Mouse (Mus musculus): ENCODE data around the gene Rev3l. TPM values are rescaled to one million over a fixed set of nuclear protein-coding genes. Genes with fewer than 3 reads are reported as not detected.

The Rev3l gene
- polyA plus RNA-seq, 1 experiment from 2014 or later, result 38.3 TPM

DNA sequence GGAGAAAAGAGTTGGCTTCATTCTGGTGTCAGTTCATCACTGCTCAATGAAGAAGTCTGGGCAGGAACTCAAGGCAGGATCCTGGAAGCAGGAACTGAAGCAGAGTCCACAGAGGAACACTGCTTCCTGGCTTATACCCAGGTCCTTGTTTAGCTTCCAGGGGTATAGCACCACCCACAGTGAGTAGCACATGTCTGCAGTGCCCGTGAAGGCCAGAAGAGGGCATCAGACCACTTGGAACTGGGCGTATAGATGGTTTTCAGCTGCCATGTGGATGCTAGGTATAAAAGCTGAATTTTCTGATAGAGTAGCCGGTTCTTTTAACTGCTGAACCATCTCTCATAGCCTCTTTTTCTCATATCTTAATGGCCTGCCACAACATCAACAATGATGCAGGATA lies 79.6 kb downstream of the Rev3l start:
- Histone ChIP-seq H3K9ac (no peak overlapping the region), H3K4me1 (replicated peaks) (no peaks in the 10 kb centered on the region), H3K36me3 (peaks cover 47% of the 10 kb centered on the region), H3K27me3 (no peaks in the 10 kb centered on the region), H3K4me2 (no peak overlapping the region), H3K4me3 (no peak overlapping the region), H3K9me3 (no peaks in the 10 kb centered on the region), H3K27ac (replicated peaks) (no peak overlapping the region)
- 70% methylated on average over 3 of the region's 3 CpGs for WGBS
- ATAC-seq (ENCODE audit: low FRiP score, low read depth), result no peak

DNA sequence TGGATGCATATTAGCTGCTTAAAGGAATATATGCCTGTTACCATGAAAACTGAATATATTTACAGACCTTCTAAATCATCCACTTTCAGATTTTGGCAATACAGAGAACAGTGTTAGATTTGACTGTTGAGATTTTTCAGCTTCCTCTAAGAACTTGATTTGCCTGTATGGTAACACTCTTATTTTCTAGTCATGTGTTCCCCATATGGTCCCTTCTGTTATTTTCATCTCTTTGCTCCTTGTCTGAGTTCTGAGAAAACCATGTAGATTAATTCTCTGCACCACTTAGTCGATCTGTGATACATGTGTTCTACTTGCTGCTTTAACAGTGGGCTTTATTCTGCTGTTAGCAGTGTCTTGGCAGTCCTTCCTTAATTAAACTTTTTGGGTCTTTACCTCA lies 110.7 kb downstream of the Rev3l start:
- ATAC-seq (ENCODE audit: low FRiP score, low read depth), result no peak
- Histone ChIP-seq H3K36me3 (peaks cover 57% of the 10 kb centered on the region), H3K4me1 (replicated peaks) (no peaks in the 10 kb centered on the region), H3K27ac (replicated peaks) (no peak overlapping the region), H3K4me3 (no peak overlapping the region), H3K4me2 (no peak overlapping the region), H3K27me3 (no peaks in the 10 kb centered on the region), H3K9me3 (no peaks in the 10 kb centered on the region), H3K9ac (no peak overlapping the region)
- WGBS, result 93% methylated on average over 1 of the region's 1 CpGs

DNA sequence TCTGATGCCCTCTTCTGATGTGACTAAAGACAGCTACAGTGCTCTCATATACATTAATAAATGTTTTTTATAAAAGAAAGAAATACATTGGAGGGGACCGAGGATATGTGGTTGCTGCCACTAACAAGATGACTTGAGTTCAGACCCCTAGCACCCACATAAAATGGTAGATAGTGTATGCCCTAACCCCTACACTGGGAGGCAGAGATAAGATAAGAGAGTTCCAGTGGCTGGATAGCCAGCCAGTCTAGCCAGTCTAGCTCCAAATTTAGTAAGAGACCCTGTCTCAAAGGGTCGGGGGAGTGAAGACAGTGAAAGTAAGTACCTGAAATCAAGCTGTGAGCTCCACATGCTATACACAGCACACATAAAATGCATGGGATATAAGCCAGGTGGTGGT lies 133.6 kb downstream of the Rev3l start:
- Histone ChIP-seq H3K27me3 (no peaks in the 10 kb centered on the region), H3K9ac (no peak overlapping the region), H3K4me1 (replicated peaks) (no peaks in the 10 kb centered on the region), H3K4me2 (no peak overlapping the region), H3K36me3 (peaks cover 65% of the 10 kb centered on the region), H3K27ac (replicated peaks) (no peak overlapping the region), H3K4me3 (no peak overlapping the region), H3K9me3 (no peaks in the 10 kb centered on the region)
- ATAC-seq (ENCODE audit: low FRiP score, low read depth), result no peak
- WGBS, result 96% methylated on average over 2 of the region's 2 CpGs

DNA sequence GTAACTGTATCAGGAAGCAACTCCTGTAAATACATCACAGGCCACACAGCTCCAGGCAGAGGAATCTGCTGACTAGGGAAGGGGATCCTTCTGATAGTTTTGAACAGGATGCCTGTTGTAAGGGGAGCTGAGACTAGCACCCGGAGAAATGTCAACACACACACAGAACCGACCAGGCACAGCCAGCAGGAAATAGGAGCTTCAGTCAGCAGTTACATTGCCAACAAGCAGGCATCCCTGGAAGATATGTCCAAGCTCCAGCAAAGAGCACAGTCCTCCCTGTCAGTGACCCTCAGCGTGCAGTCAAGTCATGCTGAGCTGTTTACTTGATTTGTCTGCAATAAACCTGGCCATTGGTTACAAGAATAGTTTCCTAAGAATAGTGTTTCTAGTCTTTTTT lies 156.7 kb downstream of the Rev3l start:
- Histone ChIP-seq H3K4me2 (no peak overlapping the region), H3K9me3 (no peaks in the 10 kb centered on the region), H3K27me3 (no peaks in the 10 kb centered on the region), H3K4me1 (replicated peaks) (no peaks in the 10 kb centered on the region), H3K27ac (replicated peaks) (no peak overlapping the region), H3K9ac (no peak overlapping the region), H3K4me3 (no peak overlapping the region), H3K36me3 (peaks cover 12% of the 10 kb centered on the region)
- WGBS, result 79% methylated on average over 3 of the region's 3 CpGs
- ATAC-seq (ENCODE audit: low FRiP score, low read depth), result no peak

DNA sequence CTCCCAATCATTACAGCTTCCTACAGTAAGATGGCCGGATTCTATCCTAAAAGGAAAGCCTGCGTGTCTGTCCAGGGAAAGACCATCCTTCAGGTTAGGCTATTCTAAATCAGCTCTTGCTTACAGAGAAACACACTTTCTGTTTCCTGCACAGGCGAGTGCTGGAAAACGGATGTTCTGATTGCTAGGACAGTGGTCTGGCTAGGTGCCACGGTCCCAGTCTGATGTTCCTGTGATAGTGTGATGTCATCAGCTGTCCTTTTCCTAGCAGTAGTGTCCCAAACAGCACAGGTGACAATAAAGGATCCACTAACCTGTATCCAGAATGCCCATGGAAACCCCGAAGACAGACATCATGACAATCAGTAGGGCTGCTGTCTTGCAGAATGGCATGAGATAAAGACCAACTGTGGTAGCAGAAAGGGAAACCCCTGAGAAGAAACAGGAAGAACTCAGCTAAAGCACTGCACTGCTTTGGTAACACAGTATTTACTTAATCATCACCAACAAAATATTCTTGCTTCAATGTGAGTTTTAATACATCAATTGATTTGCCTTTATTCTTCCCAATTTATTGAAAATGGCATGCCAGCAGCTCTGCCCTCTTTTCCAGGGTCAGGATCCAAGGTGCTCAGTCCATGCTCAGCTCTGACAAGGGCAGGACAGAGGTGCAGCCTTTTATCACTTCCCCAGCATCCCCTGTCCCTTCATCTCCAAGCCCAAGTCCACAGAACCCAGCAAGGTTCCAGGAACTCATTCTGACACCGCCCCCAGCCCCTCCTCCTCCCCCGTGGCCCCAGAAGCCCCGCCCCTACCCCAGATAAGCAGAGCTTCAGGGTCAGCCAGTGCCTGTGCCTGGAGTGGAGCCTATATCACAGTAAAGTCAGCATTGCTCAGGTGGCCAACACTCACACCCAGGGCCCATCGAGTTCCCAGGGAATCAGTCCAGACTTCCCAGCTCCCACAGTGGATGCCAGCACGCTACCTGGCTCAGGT lies 162.1 kb downstream of the Rev3l start:
- no peaks in the 10 kb centered on the region for H3K27me3 ChIP-seq
- no peak for ATAC-seq (ENCODE audit: low FRiP score, low read depth)
- no peaks in the 10 kb centered on the region for H3K9me3 ChIP-seq
- no peak overlapping the region for H3K4me3 ChIP-seq
- H3K9ac ChIP-seq, result no peak overlapping the region
- 76% methylated on average over 11 of the region's 11 CpGs for WGBS
- peaks cover 12% of the 10 kb centered on the region for H3K36me3 ChIP-seq
- no peak overlapping the region for H3K27ac ChIP-seq (replicated peaks)
- H3K4me1 ChIP-seq (replicated peaks), result peaks cover 8% of the 10 kb centered on the region
- no peak overlapping the region for H3K4me2 ChIP-seq

DNA sequence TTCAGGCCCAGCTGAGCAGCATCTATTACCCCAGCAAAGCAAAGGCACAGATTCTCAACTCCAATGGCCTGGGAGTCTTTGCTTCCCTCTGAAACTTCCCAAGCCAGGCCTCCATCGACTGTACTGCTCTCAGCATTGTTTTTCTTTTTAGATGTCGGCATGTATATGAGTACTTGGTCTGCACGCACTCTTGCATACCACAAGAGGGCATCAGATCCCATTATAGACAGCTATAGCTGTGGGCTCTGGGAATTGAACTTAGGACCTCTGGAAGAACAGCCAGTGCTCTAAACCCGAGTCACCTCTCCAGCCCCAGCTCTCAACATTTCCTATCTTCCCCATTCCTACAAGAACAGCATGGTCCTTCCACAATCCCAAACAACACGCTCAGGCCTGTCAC lies 164.6 kb downstream of the Rev3l start:
- Histone ChIP-seq H3K9me3 (no peaks in the 10 kb centered on the region), H3K4me3 (no peak overlapping the region), H3K27ac (replicated peaks) (no peak overlapping the region), H3K36me3 (peaks cover 3% of the 10 kb centered on the region), H3K27me3 (no peaks in the 10 kb centered on the region), H3K9ac (no peak overlapping the region), H3K4me1 (replicated peaks) (peaks cover 14% of the 10 kb centered on the region), H3K4me2 (no peak overlapping the region)
- 83% methylated on average over 5 of the region's 5 CpGs for WGBS
- ATAC-seq (ENCODE audit: low FRiP score, low read depth), result no peak

DNA sequence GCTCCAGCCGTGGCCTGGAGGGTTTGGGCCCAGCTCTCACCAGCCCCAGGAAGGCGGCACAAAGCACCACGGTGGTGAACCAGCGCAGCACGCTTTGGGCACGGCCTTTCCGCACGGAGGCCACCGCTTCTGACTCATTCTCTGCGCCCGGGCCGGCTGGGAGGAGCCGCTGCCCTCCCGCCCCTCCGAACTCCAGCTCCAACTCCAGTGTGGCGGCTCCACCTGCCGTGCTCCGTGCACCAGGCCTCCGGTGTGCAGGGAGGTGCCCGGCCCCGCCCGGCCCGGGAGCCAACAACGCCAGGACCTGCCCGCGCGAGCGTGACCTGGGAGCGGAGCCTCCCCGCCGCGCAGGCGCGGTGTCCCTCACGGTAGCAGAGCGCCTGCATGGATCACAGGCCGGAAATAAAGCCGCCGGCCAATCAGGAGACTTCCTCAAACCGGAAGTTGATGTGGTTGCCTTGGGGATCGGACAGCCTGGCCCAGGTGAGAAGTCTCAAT lies 167.0 kb downstream of the Rev3l start, which contains the start of gene Mfsd4b4:
Gene Mfsd4b4 (minus strand): TSS at position 365 of the 498 bp plus-strand sequence.
- WGBS, result under 1% methylated on average over 41 of the region's 41 CpGs
- Histone ChIP-seq H3K4me1 (replicated peaks) (peaks cover 14% of the 10 kb centered on the region), H3K9me3 (no peaks in the 10 kb centered on the region), H3K36me3 (no peaks in the 10 kb centered on the region), H3K4me2 (peak within 1 kb of the TSS; percentile 67), H3K4me3 (peak within 1 kb of the TSS; percentile 73), H3K9ac (peak within 1 kb of the TSS; percentile 89), H3K27ac (replicated peaks) (peak within 1 kb of the TSS; percentile 89), H3K27me3 (no peaks in the 10 kb centered on the region)
- peak; percentile 98 for ATAC-seq (ENCODE audit: low FRiP score, low read depth)

DNA sequence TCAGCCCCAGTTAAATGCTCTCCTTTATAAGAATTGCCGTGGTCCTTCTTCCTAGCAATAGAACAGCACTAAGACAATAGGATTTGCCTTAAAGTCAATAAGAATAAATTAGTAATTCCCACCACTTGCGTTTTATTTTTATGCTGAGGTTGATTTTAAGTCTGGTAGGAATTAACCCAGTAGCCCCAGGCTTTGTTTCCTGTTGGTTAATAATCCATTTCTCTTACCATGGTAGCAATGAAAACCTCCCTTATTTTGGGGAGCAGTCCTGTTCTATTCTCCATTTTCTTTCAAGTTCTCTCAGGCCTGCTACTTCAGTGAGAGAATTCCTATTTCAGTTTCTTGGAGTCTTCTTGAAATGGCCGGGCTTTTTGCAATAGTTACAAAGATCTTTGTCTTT lies 172.3 kb downstream of the Rev3l start:
- Histone ChIP-seq H3K27ac (replicated peaks) (no peak overlapping the region), H3K9ac (no peak overlapping the region), H3K4me2 (no peak overlapping the region), H3K4me1 (replicated peaks) (peaks cover 5% of the 10 kb centered on the region; the same call in 1 of the 2 replicates), H3K36me3 (no peaks in the 10 kb centered on the region), H3K27me3 (no peaks in the 10 kb centered on the region), H3K9me3 (no peaks in the 10 kb centered on the region), H3K4me3 (no peak overlapping the region)
- WGBS, result 80% methylated on average over 3 of the region's 3 CpGs
- ATAC-seq (ENCODE audit: low FRiP score, low read depth), result no peak

DNA sequence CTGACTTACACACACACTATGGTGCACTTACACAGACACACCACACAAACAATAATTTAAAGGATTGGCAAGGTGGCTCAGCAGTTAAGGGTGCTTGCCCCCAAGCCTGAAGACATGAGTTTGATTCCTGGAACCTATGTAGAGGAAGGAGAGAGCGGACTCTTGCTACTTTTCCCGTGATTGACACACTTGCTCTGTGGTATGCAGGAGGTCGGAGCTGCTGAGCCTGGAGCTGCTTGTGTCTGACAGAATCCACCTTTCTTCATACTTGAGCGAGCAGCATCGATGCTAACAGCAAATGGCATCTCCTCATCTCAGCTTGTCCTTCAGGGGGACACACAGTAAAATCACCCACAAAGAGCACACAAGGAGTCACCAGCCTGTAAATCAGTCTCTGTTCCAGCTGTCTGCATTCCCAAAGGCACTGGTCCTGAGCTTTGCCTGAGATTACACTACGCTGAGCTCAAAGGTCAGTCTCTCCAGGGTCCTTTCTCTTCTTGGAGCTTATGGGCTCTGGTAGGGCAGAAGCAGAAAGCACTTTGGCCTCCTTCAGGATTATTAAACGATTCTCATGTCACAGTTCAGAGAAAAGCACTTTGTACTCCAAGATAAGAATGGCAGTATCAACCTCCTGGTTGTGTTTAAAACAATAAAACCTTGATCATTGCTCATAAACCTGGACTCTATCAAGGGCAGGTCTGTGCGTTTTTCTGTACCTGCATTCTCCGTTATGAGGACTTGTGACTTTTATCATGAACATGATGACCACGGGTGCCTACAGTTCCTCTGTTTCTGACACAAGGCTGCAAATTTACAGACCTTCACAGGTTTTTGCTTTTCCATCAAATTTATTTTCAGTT lies 175.1 kb downstream of the Rev3l start:
- H3K9ac ChIP-seq, result no peak overlapping the region

DNA sequence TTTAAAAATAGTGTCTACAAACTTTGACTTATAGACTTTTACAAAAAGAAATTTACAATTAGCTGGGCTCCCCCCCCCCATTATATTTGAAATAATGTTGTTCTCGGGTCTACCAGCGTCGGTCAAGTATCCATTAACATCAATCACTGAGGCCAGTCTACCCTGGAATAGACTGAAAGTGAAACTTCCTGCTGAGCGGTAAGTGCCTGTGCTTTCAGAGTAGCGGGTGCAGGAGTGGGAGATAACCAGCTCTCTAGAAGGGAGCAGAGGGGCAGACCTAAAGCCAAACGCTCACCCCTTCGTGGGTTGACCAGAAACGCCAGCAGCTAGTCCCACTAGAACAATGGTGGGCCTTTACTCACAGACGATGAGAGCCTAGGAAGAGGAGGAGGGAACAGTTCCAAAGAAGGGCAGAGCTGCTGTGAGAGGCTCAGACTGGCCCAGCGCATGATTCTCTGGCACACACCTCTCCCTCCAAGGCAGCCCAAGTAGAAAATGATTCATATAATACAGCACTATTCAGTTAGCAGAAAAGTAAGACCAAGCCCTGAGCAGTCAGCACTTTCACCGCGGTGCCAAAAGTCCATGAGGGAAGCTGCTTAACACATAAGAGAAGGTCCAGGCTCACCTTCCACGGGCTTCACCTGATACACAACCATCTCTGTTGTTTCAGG lies 177.0 kb downstream of the Rev3l start:
- 73% methylated on average over 13 of the region's 13 CpGs for WGBS
- H3K9me3 ChIP-seq, result no peaks in the 10 kb centered on the region
- ATAC-seq (ENCODE audit: low FRiP score, low read depth), result no peak

More for the DNA sequence above, 175.1 kb downstream of the Rev3l start:
- no peak overlapping the region for H3K27ac ChIP-seq (replicated peaks)
- no peak overlapping the region for H3K4me3 ChIP-seq
- H3K4me2 ChIP-seq, result no peak overlapping the region
- ATAC-seq (ENCODE audit: low FRiP score, low read depth), result no peak
- no peaks in the 10 kb centered on the region for H3K4me1 ChIP-seq (replicated peaks)
- WGBS, result 84% methylated on average over 10 of the region's 10 CpGs
- no peaks in the 10 kb centered on the region for H3K36me3 ChIP-seq
- H3K27me3 ChIP-seq, result no peaks in the 10 kb centered on the region
- no peaks in the 10 kb centered on the region for H3K9me3 ChIP-seq

DNA sequence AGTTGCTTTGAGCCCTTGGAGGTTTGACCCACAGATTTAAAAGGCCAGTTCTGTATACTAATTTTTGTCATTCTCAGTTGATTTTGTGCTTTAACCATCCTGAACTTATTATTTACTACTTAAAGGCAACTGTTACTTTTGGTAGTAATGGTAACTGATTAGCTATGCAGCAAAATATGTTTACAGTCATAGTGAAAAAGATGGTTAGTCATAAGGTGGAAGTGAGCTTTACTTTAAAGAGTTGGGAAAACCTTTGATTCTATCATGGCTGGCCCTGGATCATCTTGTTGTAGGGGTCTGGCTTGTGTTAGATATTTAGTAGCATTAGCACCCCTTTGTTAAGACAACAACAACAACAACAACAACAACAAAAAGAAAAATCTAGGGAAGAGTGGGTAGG lies 180.7 kb downstream of the Rev3l start:
- H3K4me1 ChIP-seq (replicated peaks), result no peaks in the 10 kb centered on the region
- no peaks in the 10 kb centered on the region for H3K27me3 ChIP-seq
- H3K4me3 ChIP-seq, result no peak overlapping the region
- ATAC-seq (ENCODE audit: low FRiP score, low read depth), result no peak
- no peak overlapping the region for H3K27ac ChIP-seq (replicated peaks)
- H3K36me3 ChIP-seq, result no peaks in the 10 kb centered on the region
- H3K9me3 ChIP-seq, result no peaks in the 10 kb centered on the region
- no peak overlapping the region for H3K9ac ChIP-seq
- H3K4me2 ChIP-seq, result no peak overlapping the region

More for the DNA sequence above, 177.0 kb downstream of the Rev3l start:
- Histone ChIP-seq H3K9ac (no peak overlapping the region), H3K4me1 (replicated peaks) (no peaks in the 10 kb centered on the region), H3K4me2 (no peak overlapping the region), H3K27me3 (no peaks in the 10 kb centered on the region), H3K4me3 (no peak overlapping the region), H3K27ac (replicated peaks) (no peak overlapping the region), H3K36me3 (no peaks in the 10 kb centered on the region)

Measured in hindbrain, embryonic 15.5 days (tissue).